Mouse (Mus musculus): ENCODE data around the gene Aatk.

The Aatk gene

DNA sequence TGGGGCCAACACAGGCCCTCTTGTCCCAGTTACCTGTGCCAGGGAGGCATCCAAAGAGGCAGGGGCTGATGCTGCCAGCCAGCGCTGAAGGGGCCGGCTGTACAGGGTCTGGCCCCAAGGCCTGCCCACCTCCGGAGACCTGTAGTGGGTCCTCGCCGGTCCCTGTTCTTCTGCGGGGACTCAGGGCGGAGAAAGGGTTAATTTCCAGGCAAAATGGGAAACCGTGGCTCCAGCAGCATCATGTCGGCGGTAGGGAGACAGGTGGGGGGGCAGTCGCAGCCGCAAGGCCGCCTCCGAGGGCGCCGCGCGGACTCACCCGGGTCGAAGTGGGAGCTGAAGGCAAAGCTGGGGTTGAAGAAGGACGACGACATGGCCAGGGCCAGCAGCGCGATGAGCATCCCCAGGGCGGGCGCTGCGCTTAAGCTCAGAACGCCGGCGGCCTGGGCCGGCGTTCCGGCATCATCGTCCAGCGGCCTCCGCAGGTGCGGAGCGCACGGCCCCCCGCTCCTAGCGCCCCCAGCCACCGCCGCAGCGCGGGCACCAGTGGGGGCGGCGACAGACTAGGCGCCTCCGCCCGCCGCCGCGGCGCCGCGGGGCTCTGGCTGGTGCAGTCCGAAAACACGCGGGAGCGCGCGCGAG is at the start of gene Aatk:
TSS of gene Aatk (minus strand) at position 615 of the 639 bp plus-strand sequence.
- peak; percentile 46 for DNase-seq

DNA sequence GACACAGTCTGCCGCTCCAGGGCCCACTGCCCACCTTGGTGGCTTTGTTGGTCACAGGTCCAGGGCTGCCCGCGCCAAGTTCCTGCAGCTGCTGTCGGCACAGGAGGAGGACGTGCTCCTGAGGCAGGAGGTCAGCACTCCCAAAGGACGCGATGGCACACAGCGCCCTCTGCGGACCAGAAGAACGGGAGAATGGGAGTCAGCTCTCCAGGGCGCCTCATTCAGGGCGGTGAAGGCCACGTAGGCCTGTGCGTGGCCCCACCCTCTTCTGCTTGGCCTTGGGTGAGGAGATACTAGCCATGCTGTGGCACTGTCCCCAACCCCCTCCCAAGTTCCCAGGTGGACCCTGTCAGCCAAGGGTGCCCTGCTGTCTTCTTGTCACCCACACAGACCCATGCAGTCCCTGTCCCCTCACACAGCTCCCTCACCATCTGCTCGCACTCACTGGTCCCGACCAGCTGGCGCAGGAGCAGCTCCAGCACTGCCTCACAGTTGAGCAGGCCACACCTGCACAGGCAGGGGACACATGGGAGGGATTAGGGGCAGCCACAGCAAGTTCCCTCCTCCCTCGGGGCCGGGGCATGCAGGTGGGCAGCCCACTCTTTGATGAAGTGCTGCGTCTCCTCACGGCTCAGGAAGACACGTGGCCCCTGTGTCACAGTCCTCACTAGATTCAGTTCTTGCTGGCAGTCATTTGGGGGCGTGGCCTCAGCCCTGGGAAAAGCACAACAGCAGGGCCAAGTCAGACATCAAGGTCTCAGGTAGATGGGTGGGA is 46.0 kb upstream of the Aatk start:
- no peak for DNase-seq

DNA sequence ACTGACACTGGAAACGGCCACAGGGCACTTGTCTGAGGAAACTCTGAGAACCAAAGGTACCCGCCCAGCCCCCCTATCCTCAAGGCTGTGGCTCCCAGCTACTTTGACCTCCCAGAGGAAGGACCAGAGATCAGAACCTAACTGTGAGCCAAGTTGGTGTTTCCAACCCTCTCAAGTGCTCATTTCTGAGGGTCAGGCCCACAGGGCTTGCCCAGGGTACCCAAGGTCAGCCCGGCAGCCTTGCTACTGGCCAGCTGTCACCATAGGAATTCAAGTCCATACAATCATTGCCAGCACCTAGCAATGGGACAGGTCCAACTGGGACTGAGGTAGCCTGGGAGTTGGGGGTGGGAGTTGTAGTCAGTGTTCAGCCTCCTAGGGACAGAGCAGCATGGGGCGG is 43.7 kb upstream of the Aatk start:
- no peak for DNase-seq

DNA sequence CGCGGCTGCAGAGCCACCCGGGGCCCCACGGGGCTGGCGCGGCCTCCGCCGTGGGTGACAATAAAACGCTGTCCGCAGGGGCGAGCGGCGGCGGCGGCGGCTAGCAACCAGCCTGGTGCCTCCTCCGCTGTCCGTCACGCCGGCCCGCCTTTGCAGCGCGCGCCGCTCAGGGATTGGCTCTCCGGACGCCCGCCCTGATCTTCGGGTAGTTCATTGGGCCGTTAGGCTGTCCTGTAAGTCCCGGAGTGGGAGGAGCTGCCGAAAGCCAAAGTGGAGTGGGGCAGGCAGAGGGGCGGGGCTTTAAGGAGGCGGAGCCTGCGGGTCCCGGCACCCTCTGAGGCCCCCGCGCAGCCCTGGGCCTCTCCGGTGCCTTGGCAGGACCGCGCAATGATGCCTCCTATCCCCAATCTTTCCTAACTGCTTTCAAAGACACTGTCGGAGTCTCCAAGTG is 39.8 kb upstream of the Aatk start, which contains the start of gene Cep131:
TSS of gene Cep131 (minus strand) at position 126 of the 451 bp plus-strand sequence.
- peak; percentile 96 for DNase-seq

DNA sequence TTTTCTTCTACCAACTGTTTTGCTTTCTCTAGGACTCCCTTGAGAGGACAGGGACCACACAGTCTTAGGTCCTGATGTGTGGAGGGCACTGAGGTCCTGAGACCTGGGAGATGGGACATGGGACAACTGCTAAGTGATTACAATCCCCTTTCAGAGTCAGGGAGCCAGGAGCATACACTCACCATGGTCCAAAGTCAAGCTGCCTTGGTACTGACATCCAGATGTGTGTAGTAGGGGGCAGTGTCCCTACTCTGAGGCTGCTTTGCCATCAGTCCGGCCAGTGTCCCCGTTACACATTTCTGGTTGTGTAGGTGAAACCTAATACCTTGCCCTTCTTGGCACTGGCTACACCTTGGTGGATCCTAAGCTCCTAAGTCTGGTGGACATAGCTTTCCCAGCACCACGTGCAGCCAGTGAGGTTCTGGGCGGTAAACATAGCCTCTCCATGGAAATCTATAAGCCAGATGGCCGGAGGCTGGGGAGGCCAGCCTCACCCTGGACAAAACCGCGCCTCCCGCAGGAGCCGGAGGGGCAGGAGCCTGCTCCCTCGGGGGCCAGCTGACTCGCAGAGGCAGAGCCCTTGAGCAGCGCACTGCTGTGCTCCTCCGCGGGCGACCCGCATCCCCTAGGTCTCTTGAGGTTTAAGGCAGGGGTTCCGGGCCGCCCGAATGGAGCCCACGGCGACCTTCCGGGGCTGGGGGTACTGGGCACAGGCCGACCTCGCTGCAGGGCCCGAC is 39.1 kb upstream of the Aatk start:
- DNase-seq = no peak

DNA sequence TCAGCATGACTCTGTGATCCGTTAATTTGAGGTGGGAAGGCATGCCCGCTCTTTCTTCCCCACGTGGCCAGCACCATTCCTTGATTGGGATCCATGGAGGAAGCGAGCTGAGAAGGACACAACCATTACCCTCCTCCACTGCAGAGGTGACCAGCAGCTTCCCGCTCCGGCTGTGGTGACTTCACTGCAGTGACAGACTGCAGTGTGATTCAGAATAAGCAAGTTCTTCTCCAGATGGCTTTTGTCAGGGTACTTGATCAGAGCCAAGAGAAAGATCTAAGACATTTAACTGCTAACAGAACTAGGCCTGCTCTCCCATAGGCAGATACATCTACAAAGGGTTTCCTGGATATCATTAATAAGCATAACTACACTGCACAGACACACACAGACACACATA is 33.3 kb upstream of the Aatk start:
- DNase-seq = no peak

DNA sequence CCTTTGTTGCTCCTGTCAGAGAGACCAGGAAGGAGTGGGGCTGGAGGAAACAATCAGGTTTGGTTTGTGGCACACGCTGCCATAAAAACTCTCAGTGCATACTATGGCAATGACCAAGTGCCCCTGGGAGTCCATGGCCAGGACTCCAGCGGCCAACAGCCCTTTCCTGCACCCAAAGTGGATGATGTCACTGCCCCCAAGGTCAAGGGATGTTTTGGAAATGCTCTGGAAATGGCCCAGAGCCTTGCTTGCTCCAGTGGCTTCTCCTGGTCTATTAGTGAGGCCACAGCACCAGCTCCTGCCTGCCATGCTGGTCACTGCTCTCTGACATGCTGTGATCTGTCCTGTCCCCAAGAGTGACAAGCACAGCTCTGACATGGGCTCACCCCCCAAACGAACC is 29.2 kb upstream of the Aatk start:
- no peak for DNase-seq

DNA sequence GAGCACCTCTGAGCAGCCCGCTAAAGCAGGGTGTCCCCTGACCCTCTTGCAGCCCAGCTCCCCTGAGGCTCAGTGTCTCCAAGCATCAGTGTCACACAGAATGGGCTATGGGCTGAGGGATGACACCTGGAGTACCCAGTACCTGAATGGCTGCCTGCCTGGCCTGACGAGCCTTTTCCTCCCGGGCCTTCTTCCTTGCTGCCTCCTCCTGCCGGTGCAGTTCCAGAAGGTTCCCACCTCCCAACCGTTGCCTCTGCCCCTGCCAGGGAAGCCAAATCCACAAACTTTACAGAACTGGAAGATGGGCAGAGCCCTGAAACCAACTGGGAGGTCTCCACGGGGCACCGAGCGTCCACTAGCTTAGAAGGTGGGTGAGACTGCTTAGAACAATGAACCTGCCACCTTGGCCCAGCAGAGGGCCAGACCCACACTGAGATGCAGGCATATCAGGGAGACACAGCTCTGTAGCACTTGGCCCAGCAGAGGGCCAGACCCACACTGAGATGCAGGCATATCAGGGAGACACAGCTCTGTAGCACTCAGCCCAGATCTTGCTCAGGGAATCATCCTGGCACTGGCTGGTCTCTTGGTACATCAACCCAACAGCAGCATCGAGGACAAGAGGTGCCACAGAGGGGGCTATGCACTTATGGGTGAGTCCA is 26.1 kb upstream of the Aatk start:
- DNase-seq = no peak

DNA sequence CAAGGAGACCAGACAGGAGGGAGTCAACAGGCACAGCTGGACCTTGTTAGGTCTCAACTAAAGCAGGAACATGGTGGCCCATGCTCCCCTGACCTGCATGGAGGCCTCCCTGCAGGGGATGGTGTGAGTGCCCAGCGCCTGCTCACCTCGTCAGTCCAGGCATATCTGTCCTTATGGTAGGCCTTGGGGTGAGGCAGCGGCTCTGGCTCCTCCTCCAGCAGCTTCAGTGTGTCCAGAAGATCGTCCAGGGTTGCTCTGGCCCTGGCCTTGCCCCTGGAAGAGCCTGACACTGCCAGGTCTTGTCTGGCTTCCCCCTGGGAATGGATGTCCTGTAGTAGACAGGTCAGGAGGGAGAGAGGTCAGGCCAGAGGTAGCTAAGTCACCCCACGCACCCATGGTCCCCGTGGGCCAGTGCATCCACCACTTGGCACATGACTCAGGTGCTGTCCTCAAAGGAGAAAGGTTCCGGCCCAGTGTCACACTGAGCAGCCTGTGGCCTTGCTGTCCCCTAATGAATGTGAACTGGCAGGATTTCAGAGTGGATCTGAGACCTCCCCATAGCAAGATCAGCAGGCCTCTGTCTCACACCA is 24.9 kb upstream of the Aatk start:
- DNase-seq = no peak

DNA sequence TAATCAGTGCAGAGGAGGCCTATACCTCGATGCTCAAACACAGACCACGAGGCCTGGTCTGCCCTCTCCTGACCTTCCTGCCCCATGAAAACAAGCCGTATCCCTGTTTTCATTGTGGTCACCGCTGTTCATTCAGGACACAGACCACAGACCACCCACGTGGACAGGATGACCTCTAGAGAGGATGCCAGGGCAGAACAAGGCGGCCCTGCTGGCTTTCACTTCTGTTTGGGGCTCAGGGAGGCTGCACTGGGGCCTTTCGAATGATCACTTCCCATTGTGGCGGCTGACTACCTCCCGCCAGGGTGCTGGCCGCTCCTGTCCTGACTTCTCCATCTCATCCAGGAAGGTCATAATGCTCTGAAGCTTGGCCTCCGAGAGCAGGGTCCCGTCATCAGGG is 24.1 kb upstream of the Aatk start:
- no peak for DNase-seq

DNA sequence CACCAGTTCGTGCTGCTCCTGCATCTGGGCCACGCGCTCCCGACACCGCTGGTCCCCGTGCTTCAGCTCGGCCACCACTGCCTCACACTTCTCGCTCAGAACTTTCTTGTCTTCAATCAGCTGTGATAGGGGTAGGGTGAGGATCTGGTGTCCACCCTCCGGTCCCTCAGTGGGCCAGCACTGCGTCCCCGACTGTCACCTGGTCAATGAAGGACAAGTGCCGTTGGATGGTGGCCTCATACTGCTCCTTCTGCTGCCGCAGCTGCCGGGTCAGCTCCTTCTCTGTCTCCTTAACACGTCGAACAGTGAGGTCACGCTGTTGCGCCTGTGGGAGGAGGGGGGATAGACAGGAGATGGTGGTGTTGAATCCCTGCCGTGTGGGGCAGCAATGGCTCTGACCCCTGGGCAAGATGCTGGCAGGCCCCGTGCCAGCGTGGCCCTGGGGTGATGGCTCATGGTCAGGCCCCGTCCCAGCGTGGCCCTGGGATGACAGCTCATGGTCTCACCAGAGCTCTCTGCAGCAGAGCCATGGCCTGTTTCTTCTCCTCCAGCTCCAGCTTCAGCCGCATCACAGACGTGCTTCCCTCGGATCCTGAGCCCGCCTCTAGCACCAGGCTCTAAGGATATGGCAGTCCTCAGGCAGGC is 23.4 kb upstream of the Aatk start:
- no peak for DNase-seq

DNA sequence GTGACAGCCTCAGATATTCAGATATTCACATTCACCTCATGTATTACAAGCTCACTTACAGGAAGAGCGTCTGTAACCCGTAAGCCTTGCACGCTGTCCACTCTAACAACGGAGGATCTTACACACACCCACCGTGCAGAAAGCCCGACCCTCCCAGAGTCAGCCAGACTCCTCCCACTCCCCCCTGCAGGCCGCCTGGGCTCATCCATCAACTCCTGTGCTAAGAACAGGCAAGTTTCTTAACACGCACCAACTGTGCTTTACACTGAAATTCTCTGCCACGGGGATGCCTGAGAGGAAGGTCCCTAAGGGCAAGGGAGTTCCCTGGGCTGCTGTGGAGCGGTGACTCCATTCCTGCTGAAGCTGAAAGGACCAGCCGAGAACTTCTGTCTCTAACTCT is 22.3 kb upstream of the Aatk start:
- no peak for DNase-seq

DNA sequence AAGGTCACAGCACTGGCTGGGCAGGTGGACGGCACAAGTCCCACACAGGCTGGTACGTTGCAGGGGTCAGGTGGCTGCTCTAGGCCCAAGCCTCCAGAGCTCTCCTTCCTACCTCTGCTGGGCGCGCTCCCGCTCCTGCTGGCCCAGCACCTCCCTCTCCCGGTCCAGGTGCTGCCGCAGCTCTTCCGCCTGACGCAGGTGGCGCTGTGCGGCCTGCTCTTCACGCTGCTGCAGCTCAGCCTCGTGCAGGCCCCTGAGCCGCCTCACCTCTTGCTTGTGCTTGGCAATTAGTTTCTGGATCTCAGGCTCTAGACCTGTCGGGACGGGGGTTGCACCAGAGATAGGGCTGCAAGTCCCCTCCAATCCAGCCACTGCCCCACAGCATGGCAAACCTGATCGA is 20.9 kb upstream of the Aatk start:
- DNase-seq = no peak

DNA sequence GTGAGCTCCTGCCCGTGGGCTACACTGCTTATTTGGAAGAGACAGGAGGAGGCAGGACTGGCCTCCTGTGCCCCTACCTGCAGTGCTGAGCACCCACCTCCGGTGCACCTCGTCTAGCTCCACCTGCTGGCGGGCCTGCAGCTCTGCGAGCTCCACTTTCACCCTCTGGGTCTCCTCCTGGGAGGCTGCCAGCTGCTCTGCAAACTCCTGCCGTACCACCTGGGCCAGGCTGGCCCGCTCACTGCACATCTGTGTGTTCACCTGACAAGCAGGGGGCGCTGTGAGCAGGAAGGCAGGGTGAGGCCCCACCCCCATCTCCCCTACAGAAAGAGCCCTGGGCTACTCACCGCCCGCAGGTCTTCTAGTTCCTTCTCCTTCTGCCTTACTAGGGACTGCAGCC is 18.3 kb upstream of the Aatk start:
- DNase-seq = peak; percentile 70

DNA sequence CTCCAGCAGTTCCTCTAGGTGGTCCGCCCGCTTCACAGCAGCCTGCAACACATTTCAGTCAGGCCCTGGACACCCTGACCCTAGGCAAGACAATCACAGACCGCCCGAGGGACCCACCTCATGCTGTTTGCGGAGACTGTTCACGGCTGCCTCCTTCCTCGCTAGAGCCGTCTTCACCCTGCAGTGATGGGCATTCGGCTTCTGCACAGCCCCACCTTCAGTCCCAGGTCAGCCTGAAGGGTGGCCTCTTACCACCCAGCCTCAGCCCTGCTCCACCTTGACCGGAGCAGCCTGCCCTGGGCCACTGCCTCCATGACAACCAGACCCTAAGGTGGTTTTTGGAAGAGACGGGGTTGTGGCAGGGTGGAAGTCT is 17.7 kb upstream of the Aatk start:
- no peak for DNase-seq

DNA sequence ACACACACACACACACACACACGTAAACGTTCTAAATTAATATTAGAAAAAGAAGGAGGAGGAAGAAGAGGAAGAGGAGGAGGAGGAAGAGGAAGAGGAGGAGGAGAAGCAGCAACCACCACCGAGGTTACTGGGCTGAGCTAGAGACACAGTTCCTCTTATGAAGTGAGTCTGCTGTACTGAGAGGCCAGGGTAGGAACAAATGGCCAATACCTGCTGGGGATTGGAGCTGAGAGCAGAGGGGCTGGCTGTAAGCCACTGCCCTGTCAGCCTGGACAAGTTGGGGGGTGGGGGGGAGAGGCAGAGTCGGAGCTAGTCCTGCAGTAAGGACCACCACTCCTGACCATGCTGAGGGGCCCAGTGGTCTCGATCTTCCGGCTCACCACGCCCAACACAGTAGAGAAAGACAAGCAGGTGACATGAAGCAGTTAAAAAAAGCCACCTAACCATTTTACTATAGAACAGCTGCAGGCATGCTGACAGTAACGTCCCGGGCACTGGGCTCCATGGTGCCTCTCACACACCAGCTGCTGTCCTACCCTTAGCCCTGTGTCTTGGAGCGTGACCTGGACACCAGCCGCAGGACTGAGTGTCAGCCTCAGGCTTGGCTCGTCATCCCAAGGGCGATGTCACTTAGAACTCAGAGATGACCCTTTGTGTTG is 17.2 kb upstream of the Aatk start:
- DNase-seq = no peak

DNA sequence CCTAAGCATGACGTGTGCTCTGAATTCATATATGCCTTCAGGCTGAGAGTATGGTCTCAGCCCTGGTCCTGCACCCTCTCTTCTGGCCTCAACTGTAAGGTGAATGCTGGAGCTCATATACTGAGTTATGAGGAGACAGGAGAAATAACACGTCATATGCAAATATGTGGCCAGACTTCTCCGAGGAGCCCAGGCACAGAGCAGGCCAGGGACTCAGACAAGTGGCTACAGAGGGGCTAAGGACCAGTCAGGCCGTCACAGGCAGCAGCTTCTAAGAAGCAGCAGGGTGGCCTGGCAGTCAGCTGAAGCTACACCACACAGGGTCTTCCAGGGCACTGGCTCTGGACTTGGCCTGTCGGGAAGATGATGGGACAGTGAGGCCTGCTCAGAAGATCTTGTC is 16.4 kb upstream of the Aatk start:
- DNase-seq = no peak

DNA sequence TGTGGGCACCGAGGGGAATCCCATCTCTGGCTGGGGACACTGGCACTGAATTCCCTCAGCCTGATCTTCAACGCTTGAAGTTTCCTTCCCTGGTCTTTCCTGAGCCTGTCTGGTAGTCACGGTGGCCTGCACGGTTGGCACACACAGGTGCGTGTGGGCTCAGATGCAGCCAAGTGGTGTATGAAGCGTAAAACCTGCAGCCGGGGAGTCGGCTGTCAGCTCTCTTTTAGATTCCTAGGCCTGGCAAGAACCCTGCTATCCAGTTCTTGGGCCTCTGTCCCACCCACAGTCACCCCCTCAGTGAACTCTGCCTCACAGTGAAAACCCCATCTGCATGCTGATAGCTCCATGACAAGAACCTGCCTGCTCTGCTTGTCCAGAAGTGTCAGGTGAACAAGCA is 13.7 kb upstream of the Aatk start:
- DNase-seq = no peak

DNA sequence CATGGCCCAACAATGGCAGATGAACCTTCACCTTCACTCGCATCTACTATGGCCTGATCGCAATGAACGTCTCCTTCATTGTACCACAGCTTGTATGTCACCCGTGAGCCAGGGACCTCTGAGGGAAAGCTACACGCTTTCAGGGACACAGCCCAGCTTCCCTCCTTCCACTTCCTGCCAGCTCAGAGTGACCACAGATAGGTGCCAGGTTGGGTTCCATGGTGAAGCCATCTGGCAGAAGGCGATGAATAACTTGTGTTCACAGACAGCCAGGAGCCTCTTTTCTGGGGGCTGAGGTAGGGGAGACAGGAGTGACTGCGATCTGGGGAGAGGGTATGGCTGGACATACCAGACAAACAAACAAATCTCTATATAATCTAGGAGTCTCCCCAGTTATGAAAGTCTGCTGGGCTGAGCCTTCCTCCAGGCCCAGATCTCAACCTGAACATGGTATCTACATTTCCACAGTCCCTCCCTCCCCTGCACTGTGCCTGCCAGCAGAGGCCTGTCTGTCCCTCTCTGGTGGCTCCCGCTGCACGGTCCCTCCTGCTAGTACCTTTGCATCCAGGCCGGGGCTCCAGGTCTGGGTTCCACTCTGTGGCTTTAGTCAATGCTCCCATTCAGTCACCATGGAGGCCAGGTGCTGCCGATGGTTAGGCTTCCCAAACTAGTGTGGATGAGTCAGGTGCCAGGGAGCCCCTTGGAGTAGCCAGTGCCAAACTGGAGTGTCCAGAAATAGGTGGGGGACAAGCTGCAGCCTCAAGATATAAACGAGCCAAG is 9.2 kb upstream of the Aatk start:
- DNase-seq = no peak

DNA sequence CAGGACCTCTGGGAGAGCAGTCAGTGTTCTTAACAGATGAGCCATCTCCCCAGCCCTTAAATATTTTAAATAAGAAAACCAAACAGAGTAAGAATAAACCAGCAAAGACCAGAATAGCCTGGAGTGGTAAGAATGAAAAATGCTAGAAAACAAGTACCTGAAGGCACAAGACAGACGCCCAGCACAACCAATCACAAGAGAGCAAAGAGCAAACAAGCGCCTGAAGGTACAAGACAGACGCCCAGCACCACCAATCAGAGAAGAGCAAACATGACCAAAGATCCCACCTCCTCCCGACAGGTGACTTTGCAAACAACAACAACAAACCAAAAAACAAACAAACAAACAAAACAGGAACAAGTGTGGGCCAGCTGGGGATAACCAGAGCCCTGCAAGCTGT is 6.9 kb upstream of the Aatk start:
- no peak for DNase-seq

DNA sequence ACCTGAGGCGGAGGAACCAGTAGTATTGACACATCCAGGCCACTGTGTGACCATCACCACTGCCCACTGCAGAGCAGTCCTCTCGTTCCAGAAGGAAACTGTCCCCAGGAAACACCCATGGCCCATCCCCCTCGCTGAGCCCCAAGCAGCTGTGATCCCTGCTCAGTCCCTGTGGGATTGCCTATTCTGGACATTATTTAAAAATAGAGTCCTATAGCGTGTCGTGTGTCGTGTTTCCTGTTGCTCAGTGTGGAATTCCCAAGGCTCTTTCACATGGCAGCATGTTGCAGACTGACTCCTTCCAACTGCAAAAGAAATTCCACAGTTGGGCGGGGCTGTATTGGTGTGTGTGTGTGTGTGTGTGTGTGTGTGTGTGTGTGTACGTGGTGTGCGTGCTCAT is 5.3 kb upstream of the Aatk start:
- no peak for DNase-seq

Data from right cerebral cortex, postnatal 14 days (tissue).